Mouse (Mus musculus) lung, postnatal 10 days (tissue): ENCODE data around the gene Pnma1.

Source experiments
- DNase-seq: peaks from one replicate; pipeline ENCODE4 v3.0.0; 2021

The Pnma1 gene

GRCm38 (mm10) chr12:84178052-84178451 lies 29.8 kb upstream of the Pnma1 start:
- DNase-seq: no peak

GRCm38 (mm10) chr12:84176886-84177765 lies 28.8 kb upstream of the Pnma1 start:
- peak; percentile 59 for DNase-seq

GRCm38 (mm10) chr12:84176126-84176769 lies 28.0 kb upstream of the Pnma1 start:
- no peak for DNase-seq

- DNase-seq: peak; percentile 93
Measured at GRCm38 (mm10) chr12:84175659-84176061, 27.4 kb upstream of the Pnma1 start.

GRCm38 (mm10) chr12:84174871-84175270 lies 26.6 kb upstream of the Pnma1 start:
- DNase-seq: peak; percentile 93

- peak; percentile 73 for DNase-seq
Measured at GRCm38 (mm10) chr12:84174190-84174811, 26.0 kb upstream of the Pnma1 start.

GRCm38 (mm10) chr12:84173309-84173915 lies 25.1 kb upstream of the Pnma1 start:
- no peak for DNase-seq

- no peak for DNase-seq
Measured at GRCm38 (mm10) chr12:84172862-84173261, 24.6 kb upstream of the Pnma1 start.

GRCm38 (mm10) chr12:84172216-84172615 lies 23.9 kb upstream of the Pnma1 start:
- no peak for DNase-seq

GRCm38 (mm10) chr12:84170610-84171009 lies 22.3 kb upstream of the Pnma1 start:
- DNase-seq: no peak

GRCm38 (mm10) chr12:84165631-84166373 lies 17.5 kb upstream of the Pnma1 start:
- DNase-seq: no peak

- no peak for DNase-seq
Measured at GRCm38 (mm10) chr12:84163586-84164110, 15.4 kb upstream of the Pnma1 start.

- peak; percentile 73 for DNase-seq
Measured at GRCm38 (mm10) chr12:84163133-84163532, 14.8 kb upstream of the Pnma1 start.

GRCm38 (mm10) chr12:84161616-84162433 lies 13.5 kb upstream of the Pnma1 start:
- no peak for DNase-seq

GRCm38 (mm10) chr12:84161116-84161515 lies 12.8 kb upstream of the Pnma1 start:
- no peak for DNase-seq

- no peak for DNase-seq
Measured at GRCm38 (mm10) chr12:84160491-84160890, 12.2 kb upstream of the Pnma1 start.

- DNase-seq: no peak
Measured at GRCm38 (mm10) chr12:84158156-84158555, 9.9 kb upstream of the Pnma1 start.

GRCm38 (mm10) chr12:84156210-84156609 lies 7.9 kb upstream of the Pnma1 start:
- no peak for DNase-seq

- DNase-seq: no peak
Measured at GRCm38 (mm10) chr12:84155523-84155871, 7.2 kb upstream of the Pnma1 start.

- peak; percentile 83 for DNase-seq
Measured at GRCm38 (mm10) chr12:84154786-84155522, 6.7 kb upstream of the Pnma1 start.

- no peak for DNase-seq
Measured at GRCm38 (mm10) chr12:84153414-84153813, 5.1 kb upstream of the Pnma1 start.
